Mouse (Mus musculus) kidney, postnatal 0 days (tissue): ENCODE data around the gene Sorcs3. TPM values are rescaled to one million over a fixed set of nuclear protein-coding genes. Genes with fewer than 3 reads are reported as not detected.

Experiments used
- ATAC-seq: fragments of 200-750 bp; cut with Nextera tagmentation; replicated peaks from 2 replicates; pipeline ENCODE4 v1.8.0; 2017; ENCODE audit warnings: low read depth, moderate number of reproducible peaks, moderate TSS enrichment, moderate library complexity; ENCODE audit not compliant: low FRiP score
- DNase-seq: peaks from one replicate; pipeline ENCODE4 v3.0.0-alpha.2; 2016; ENCODE audit warnings: low spot score
- H3K27ac ChIP-seq: fragments of 300-500 bp; sonication (generic); 2 replicates; pipeline ENCODE4 v1.5.1; 2014; ENCODE audit warnings: mild to moderate bottlenecking
- H3K27me3 ChIP-seq: fragments of 300-500 bp; sonication (generic); 2 replicates; pipeline ENCODE4 v1.6.1; 2014; ENCODE audit warnings: low read length, mixed read lengths; ENCODE audit not compliant: insufficient read depth
- H3K36me3 ChIP-seq: fragments of 300-500 bp; sonication (generic); 2 replicates; pipeline ENCODE4 v1.6.1; 2014; ENCODE audit warnings: low read length, mixed read lengths; ENCODE audit not compliant: insufficient read depth
- H3K4me1 ChIP-seq: fragments of 300-500 bp; sonication (generic); replicated peaks from 2 replicates; pipeline ENCODE4 v1.6.1; 2014; ENCODE audit warnings: antibody characterized with exemption, low read length, mixed read lengths; ENCODE audit not compliant: insufficient read depth
- H3K4me2 ChIP-seq: fragments of 300-500 bp; sonication (generic); 2 replicates; pipeline ENCODE4 v1.6.1; 2014; ENCODE audit warnings: mild to moderate bottlenecking, low read length, moderate library complexity, mixed read lengths
- H3K4me3 ChIP-seq: fragments of 300-500 bp; sonication (generic); replicated peaks from 2 replicates; pipeline ENCODE4 v1.5.1; 2014; ENCODE audit warnings: low read depth, low read length
- H3K9ac ChIP-seq: fragments of 300-500 bp; sonication (generic); 2 replicates; pipeline ENCODE4 v1.6.1; 2014; ENCODE audit warnings: low read depth, low read length
- H3K9me3 ChIP-seq: fragments of 300-500 bp; sonication (generic); replicated peaks from 2 replicates; pipeline ENCODE4 v1.6.1; 2016; ENCODE audit warnings: low read length, inconsistent platforms, mixed read lengths
- CTCF ChIP-seq: IDR thresholded peaks from 2 replicates; pipeline ENCODE4 v1.5.1; 2016; ENCODE audit warnings: antibody characterized with exemption, low read depth, mild to moderate bottlenecking, moderate library complexity
- WGBS: fragments of 180-500 bp; shearing (Covaris S2); extraction: QIAGEN DNeasy Blood & Tissue Kit; methylation state at CpG from one replicate; pipeline ENCODE4 v1.1.7; 2014; 5-methylcytosine and 5-hydroxymethylcytosine counted together
- polyA plus RNA-seq: library from polyadenylated mRNA; unstranded; fragments of >200 nt; fragmentation: Nextera tagmentation; extraction: Ambion mirVana; gene quantifications from 2 replicates; pipeline ENCODE4 v1.2.1, GENCODE M21; 2015

Gene Sorcs3
- polyA plus RNA-seq, 1 experiment from 2014 or later: 0.93 TPM

DNA sequence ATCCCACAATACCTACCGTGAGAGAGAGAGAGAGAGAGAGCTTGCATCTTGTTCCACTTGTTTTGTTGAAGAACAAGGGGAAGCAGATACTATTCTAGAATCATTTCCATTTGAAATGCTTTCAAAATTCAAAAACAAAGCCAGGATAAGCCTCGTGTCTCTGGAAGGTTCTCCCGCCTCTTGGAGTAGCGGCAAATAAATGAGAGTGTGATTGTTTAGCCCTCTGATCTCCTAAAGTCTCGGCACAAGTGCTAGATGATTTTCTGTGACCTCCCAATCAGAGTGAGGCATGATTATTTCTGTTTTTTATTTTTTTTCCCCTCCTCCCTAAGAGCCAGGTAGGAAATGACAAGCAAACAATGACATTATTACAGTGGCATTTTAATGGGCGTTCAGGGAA is 121.3 kb downstream of the Sorcs3 start:
- H3K9me3 ChIP-seq: no peaks in the 10 kb centered on the region
- ATAC-seq (no peak), DNase-seq (no peak)
- no peaks in the 10 kb centered on the region for H3K27me3 ChIP-seq
- no peak overlapping the region for H3K4me3 ChIP-seq
- H3K9ac ChIP-seq: no peak overlapping the region
- no peak overlapping the region for H3K27ac ChIP-seq
- TF ChIP-seq CTCF: no peak
- no peak overlapping the region for H3K4me2 ChIP-seq
- no peaks in the 10 kb centered on the region for H3K4me1 ChIP-seq
- H3K36me3 ChIP-seq: no peaks in the 10 kb centered on the region
- 66% methylated on average over 6 of the region's 6 CpGs for WGBS

DNA sequence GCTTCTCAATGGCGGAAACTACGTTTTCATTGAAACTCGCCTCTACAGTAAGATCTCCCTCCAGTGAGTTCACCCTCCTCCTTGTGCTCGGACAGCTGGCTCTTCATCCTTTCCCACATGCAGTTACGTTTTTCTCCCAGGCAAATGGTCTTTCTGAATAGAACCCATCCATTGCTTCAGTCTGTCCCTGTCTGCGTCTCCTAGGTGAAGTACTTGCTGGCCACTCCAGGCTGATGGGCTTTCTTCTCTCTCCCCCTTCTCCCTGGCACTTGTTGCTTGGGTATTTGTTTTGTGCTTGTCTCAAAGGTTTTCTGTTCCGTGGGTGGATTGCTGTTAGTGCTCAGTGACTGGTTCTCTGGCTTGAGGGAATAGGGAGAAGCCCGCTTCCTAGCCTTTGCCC is 122.3 kb downstream of the Sorcs3 start:
- no peak overlapping the region for H3K9ac ChIP-seq
- H3K27me3 ChIP-seq: no peaks in the 10 kb centered on the region
- 82% methylated on average over 8 of the region's 8 CpGs for whole genome bisulfite sequencing
- DNase-seq (no peak), ATAC-seq (no peak)
- H3K9me3 ChIP-seq: no peaks in the 10 kb centered on the region
- TF ChIP-seq CTCF: no peak
- H3K4me3 ChIP-seq: no peak overlapping the region
- H3K4me2 ChIP-seq: no peak overlapping the region
- H3K27ac ChIP-seq: no peak overlapping the region
- no peaks in the 10 kb centered on the region for H3K36me3 ChIP-seq
- H3K4me1 ChIP-seq: no peaks in the 10 kb centered on the region

- no peaks in the 10 kb centered on the region for H3K4me1 ChIP-seq
- H3K9ac ChIP-seq: no peak overlapping the region
- peak; percentile 63 for TF ChIP-seq CTCF
- H3K4me2 ChIP-seq: no peak overlapping the region
- no peaks in the 10 kb centered on the region for H3K9me3 ChIP-seq
- WGBS: 18% methylated on average over 1 of the region's 1 CpGs
- ATAC-seq (no peak), DNase-seq (peak; percentile 31)
- H3K27ac ChIP-seq: no peak overlapping the region
- H3K4me3 ChIP-seq: no peak overlapping the region
- H3K36me3 ChIP-seq: no peaks in the 10 kb centered on the region
- H3K27me3 ChIP-seq: no peaks in the 10 kb centered on the region
Measured at GRCm38 (mm10) chr19:48331640-48332039, 125.8 kb downstream of the Sorcs3 start.

DNA sequence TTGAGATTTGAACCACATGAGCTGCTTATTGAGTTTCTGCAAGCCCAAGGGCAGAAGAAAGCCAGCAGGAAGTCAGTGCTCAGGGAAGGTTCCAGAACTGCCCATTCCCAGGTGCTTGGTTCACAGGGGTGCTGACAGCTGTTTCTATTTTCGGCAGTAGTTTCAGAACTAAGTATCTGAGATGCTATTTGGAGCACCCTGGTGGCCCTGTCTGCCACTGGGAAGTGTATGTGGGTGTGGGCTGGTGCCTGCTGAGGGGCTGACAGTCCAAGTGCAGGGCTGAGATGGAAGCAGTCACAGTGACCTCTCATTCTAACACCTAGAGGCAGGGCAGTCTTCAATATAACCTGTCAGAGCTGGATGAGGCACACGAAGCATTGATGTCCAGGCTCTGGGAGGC is 127.3 kb downstream of the Sorcs3 start:
- Histone ChIP-seq H3K36me3 (no peaks in the 10 kb centered on the region), H3K9ac (no peak overlapping the region), H3K4me3 (no peak overlapping the region), H3K9me3 (no peaks in the 10 kb centered on the region), H3K4me1 (no peaks in the 10 kb centered on the region; the same call in 1 of the 2 replicates), H3K27ac (no peak overlapping the region), H3K4me2 (no peak overlapping the region), H3K27me3 (no peaks in the 10 kb centered on the region)
- TF ChIP-seq CTCF: no peak
- ATAC-seq (no peak), DNase-seq (no peak)
- 71% methylated on average over 2 of the region's 2 CpGs for WGBS

DNA sequence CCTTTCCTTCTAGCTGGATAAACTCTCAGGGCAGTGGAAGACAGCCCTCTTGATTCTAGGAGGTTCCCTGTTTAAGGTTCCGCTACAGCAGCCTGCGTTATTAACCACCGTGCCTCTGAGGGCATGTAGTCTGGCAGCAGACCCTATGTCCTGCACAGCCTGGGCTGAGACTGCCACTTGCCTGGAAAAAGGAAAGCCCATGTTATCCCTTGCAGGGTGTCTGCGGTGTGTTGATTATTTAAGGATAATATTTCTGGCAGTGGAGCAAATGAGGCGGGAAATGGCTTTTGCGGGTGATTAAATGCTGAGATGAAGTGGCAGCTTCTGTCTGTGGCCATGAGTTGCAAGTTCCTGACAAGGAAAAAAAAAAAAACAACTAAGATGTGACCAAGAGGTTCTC is 131.6 kb downstream of the Sorcs3 start:
- TF ChIP-seq CTCF: no peak
- Histone ChIP-seq H3K4me2 (no peak overlapping the region), H3K9me3 (no peaks in the 10 kb centered on the region), H3K27me3 (no peaks in the 10 kb centered on the region), H3K4me1 (no peaks in the 10 kb centered on the region; the same call in 1 of the 2 replicates), H3K9ac (no peak overlapping the region), H3K4me3 (no peak overlapping the region), H3K27ac (no peak overlapping the region), H3K36me3 (no peaks in the 10 kb centered on the region)
- ATAC-seq: no peak
- peak; percentile 53 for DNase-seq
- 41% methylated on average over 6 of the region's 6 CpGs for WGBS

- 89% methylated on average over 5 of the region's 5 CpGs for WGBS
Measured at GRCm38 (mm10) chr19:48338098-48338497, 132.3 kb downstream of the Sorcs3 start.

DNA sequence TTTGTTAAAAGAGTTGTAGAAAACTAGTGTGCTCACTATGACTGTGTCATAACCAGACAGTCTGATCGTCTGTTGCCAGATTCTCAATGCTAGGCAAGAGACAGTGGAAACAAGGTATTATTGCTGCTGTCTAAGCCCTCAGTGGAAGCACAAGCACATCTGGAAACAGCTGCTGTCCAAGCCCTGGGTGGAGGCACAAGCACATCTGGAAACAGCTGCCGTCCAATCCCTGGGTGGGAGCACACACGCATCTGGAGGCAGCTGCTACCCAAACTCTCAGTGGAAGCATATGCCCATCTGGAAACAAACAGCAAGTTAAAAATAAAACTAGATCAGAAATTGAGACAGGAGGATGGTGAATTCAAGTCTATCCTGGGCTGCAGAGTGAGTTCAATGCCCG is 136.9 kb downstream of the Sorcs3 start:
- WGBS: 76% methylated on average over 4 of the region's 4 CpGs
- Histone ChIP-seq H3K36me3 (no peaks in the 10 kb centered on the region), H3K4me3 (no peak overlapping the region), H3K4me1 (no peaks in the 10 kb centered on the region), H3K9ac (no peak overlapping the region), H3K27me3 (no peaks in the 10 kb centered on the region), H3K4me2 (no peak overlapping the region), H3K9me3 (no peaks in the 10 kb centered on the region), H3K27ac (no peak overlapping the region)
- DNase-seq: no peak
- ATAC-seq: no peak
- TF ChIP-seq CTCF: no peak

More at GRCm38 (mm10) chr19:48338098-48338497, 132.3 kb downstream of the Sorcs3 start:
- Histone ChIP-seq H3K4me1 (no peaks in the 10 kb centered on the region; the same call in 1 of the 2 replicates), H3K36me3 (no peaks in the 10 kb centered on the region), H3K4me3 (no peak overlapping the region), H3K27me3 (no peaks in the 10 kb centered on the region), H3K4me2 (no peak overlapping the region), H3K9me3 (no peaks in the 10 kb centered on the region), H3K27ac (no peak overlapping the region), H3K9ac (no peak overlapping the region)
- DNase-seq: no peak
- TF ChIP-seq CTCF: no peak
- no peak for ATAC-seq
